Mouse (Mus musculus) c-Kit-positive CD71-negative TER-119-negative erythroid progenitor cells, embryonic 14.5 days (primary cell): ENCODE data around the gene Rtn4rl2.

Source experiments
- DNase-seq: peaks from one replicate; pipeline ENCODE4 v3.0.0-alpha.2; 2013; ENCODE audit warnings: low read depth

Rtn4rl2 gene

GRCm38 (mm10) chr2:84884611-84885010 is 1.9 kb downstream of the Rtn4rl2 start:
- no peak for DNase-seq

GRCm38 (mm10) chr2:84883942-84884341 is 2.6 kb downstream of the Rtn4rl2 start:
- no peak for DNase-seq

- DNase-seq: no peak
Measured at GRCm38 (mm10) chr2:84883530-84883929, 3.0 kb downstream of the Rtn4rl2 start.

GRCm38 (mm10) chr2:84883084-84883483 is 3.4 kb downstream of the Rtn4rl2 start:
- no peak for DNase-seq

GRCm38 (mm10) chr2:84882606-84883005 is 3.9 kb downstream of the Rtn4rl2 start:
- DNase-seq: no peak

GRCm38 (mm10) chr2:84880590-84880989 is 5.9 kb downstream of the Rtn4rl2 start:
- DNase-seq: no peak

- DNase-seq: no peak
Measured at GRCm38 (mm10) chr2:84875842-84876241, 10.7 kb downstream of the Rtn4rl2 start.

- DNase-seq: no peak
Measured at GRCm38 (mm10) chr2:84872105-84872716, 14.3 kb downstream of the Rtn4rl2 start.

- no peak for DNase-seq
Measured at GRCm38 (mm10) chr2:84870623-84871160, 15.8 kb downstream of the Rtn4rl2 start.

- no peak for DNase-seq
Measured at GRCm38 (mm10) chr2:84868977-84869376, 17.5 kb downstream of the Rtn4rl2 start.

GRCm38 (mm10) chr2:84868521-84868943 is 18.0 kb downstream of the Rtn4rl2 start:
- DNase-seq: peak; percentile 79

GRCm38 (mm10) chr2:84865616-84866571 is 20.6 kb downstream of the Rtn4rl2 start:
- no peak for DNase-seq

- DNase-seq: no peak
Measured at GRCm38 (mm10) chr2:84862231-84862630, 24.3 kb downstream of the Rtn4rl2 start.

GRCm38 (mm10) chr2:84861430-84861829 is 25.1 kb downstream of the Rtn4rl2 start:
- DNase-seq: no peak

GRCm38 (mm10) chr2:84859991-84860780 is 26.3 kb downstream of the Rtn4rl2 start:
- DNase-seq: no peak

GRCm38 (mm10) chr2:84858551-84858950 is 28.0 kb downstream of the Rtn4rl2 start:
- no peak for DNase-seq

- no peak for DNase-seq
Measured at GRCm38 (mm10) chr2:84855732-84856131, 30.8 kb downstream of the Rtn4rl2 start.

- DNase-seq: no peak
Measured at GRCm38 (mm10) chr2:84851130-84852040, 35.1 kb downstream of the Rtn4rl2 start.

- DNase-seq: no peak
Measured at GRCm38 (mm10) chr2:84850407-84851129, 35.9 kb downstream of the Rtn4rl2 start.

- no peak for DNase-seq
Measured at GRCm38 (mm10) chr2:84845226-84845625, 41.3 kb downstream of the Rtn4rl2 start.
